Mouse (Mus musculus): ENCODE measurements at regions not wholly inside any gene's neighbourhood (a gene's known extent, or its start where the extent isn't known, plus 50 kb on each side); places are given as distances from the start of the nearest gene placed in this dataset.

DNA sequence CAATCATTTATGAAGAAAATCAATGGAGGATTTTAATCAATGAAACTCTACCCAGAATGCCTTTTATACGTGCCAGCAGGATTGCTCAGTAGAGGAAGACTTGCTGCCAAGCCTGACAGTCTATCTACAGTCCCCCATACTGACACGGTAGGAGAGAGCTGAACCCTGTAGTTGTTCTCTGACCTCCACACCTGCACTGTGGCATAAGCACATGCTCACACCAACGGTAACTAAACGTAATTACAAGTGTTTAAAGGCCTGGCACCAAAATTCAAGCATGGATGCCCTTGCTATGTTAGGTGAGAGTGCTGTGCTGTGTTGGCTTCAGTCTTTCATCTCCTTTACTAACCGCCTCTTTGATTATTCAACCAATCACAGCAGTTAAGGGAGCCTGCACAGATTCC lies 190.8 kb downstream of the Pfkfb3 start:
- DNase-seq (ENCODE audit: low read depth, low spot score) = no peak

DNA sequence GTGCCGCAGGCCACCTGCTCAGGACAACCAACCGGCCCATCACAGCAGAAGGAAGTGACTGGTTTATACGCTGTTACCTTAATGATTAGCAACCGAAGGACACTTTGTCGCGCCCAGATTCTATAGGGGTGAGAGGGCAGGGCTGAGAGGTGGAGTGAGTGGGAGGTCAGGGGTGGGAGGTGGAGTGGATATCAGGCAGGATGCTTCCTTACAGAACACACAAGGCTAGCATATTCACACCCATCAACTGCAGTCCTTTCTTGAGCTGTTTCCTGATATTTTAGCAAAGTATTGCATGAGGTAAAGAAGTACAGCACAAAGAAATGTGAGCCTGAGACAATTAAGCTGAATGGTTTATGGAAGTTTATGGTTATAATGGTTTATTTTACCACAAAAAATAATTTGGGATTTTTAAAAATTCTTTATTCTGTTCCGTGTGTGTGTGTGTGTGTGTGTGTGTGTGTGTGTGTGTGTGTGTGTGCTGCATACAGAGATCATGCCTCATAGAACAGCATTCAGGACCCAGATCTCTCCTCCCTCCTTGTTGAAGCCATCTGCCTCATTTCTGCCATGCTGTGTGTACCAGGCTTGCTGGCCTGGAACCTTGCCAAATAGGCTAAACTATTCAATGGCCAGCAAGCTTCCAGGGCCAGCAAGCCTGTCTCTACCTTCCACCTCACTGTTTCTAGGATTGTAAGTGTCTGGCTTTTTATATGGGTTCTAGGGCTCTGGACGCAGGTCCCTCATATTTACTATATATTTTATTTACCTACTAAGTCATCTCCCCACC lies 190.5 kb downstream of the Prkcq start:
- DNase-seq (ENCODE audit: low read depth, low spot score) = no peak

DNA sequence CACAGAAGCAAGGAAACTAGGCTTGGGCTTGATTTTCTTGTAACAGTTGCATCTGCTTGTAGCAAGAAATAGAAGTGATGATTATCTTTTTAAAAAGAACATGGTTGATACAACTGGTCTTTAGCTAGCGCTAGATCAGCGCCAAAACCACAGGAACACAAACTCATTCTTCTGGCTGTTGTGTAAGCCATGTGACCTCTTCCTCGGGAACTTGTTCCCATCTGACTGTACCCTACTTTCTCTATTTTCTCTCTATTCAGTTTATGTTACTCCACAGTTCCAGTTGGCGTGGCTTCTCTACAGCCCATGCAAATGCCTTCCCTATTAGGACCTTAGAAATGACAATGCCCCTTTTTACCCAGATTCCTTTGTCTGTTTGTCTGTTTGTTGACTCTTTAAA lies 187.4 kb downstream of the Prkcq start:
- no peak for DNase-seq (ENCODE audit: low read depth, low spot score)

DNA sequence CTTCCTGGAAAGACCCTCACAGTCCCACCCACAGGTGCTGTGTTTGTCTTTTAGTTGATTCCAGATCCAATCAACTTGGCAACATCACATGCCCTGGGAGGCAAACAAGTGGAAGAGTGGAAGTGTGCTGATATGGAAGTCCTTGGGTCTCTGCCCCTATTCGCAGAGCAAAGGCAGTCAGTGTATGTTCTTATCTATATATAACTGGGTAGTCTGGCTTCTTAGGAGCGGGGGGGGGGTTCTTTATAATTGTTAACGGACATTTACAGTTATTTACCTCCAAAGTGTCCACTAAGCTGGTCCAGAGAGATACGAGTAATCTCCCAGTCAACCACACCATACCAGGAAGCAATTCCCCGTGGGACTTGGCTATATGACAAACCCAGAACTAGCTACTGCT lies 184.8 kb downstream of the Prkcq start:
- no peak for DNase-seq (ENCODE audit: low read depth, low spot score)

DNA sequence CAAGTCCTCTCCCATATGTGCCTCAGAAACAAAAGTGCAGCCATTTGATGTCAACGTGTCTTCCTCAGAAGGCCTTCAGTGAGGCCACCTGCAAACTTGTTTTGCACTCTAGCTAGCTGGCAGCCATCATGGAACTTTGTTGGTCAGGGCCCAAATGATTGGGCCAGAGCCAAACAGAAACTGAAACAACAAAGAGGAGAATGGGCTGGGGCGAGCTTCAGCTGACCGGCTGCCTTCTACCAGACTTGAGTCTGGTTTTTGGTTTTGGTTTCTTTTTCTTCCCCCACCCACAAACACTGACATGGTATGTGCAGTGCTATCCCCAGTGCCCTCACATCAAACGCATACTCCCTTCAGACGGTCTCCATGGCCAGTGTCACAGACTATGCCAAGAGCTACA lies 183.7 kb downstream of the Prkcq start:
- DNase-seq (ENCODE audit: low read depth, low spot score) = no peak
